Mouse (Mus musculus): ENCODE results near the gene Pithd1.

Pithd1 gene

DNA sequence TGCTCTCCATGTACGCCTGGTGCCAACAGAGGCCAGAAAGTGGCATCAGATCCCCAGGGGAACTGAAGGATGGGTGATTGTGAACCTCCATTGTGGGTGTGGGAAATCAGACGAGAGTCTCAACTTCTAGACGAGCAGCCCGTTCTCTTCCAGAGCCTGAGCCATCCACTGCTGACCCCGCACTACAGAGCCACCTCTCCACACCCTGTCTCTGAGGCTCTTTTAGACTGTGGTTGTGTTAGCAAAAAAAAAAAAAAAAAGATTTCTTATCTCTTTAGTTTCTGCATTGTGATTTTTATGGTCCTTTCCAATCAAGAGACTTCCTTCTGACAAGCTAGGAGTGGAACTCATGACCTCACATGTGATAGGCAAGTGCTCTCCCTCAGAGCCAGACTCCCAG, 57.7 kb downstream of the Pithd1 start:
- no peak for DNase-seq (ENCODE audit: low spot score in 2 of 2)

DNA sequence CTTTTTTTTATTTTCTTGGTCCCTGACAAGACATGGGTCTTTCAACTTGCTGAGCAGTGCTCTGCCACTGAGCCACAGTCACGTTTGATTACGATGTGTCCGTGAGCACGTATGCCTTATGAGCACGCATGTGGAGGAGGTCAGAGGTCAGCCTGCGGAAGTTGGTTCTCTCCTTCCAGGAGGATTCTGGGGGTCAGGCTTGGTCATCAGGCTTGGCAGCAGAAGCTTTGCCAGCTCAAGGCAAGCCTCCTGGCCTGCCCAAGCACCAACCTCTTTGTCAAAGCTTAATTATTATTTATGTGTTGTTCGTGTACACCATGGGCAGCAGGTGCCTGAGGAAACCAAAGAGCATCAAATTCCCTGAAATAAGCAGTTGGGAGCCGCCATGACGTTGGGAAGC, 58.7 kb downstream of the Pithd1 start:
- no peak for DNase-seq (ENCODE audit: low spot score in 2 of 2)

DNA sequence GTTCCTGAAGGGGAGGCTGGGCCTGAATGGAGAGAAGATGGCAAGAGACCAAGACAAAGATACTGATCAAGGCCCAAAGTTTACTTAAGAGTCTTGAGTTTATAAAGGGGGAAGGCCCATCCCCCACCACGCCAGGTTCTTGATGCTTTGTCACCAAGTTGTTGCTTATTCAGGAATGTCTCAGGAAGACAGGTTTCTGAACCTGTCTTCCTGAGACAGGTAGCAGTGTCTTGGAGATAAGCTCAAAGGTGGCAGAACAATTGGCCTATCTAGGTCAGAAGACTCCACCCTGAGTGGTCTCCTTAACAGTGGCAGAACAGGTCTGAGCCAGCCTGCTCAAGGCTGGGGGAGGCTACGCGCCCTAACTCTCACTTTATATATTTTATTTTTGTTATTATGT, 60.2 kb downstream of the Pithd1 start:
- DNase-seq (ENCODE audit: low spot score in 2 of 2) = no peak

DNA sequence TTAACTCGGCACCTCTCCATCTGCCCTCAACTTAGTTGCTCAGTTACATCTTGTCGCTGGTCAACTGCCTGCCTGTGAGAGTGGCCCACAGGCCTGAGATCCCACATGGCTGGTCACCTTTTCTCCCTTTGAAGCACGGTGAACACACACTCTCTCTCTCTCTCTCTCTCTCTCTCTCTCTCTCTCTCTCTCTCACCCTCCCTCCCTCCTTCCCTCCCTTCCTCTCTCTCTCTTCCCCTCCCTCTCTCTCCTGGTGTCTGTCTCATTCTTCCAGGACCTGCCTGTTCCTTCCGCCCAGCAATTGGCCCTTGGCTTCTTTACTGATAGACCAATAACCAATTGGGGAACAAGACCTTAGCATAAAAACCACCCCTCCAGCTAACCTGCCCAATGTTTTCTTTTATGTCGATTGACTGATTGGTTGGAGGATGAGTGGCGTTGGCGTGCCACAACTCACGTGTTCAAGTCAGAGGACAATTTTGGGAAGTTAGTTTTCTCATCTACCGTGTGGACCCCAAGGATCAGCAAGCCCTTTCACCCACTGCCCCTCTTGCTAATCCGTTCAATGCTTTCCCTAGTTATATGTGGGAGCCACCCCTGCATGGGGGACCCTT, 60.8 kb downstream of the Pithd1 start:
- DNase-seq (ENCODE audit: low spot score in 2 of 2) = no peak
